Mouse (Mus musculus): ENCODE data around the gene 4930518I15Rik.
"Not testable (repeated sequence)": the region's sequence is repeated elsewhere in the genome, so short reads cannot be mapped to it uniquely, and the experiment has no call there.

The 4930518I15Rik gene

GRCm38 (mm10) chr2:156877726-156878125 is 20.0 kb upstream of the 4930518I15Rik start:
- no peak for DNase-seq (ENCODE audit: extremely low spot score)

- DNase-seq (ENCODE audit: extremely low spot score), result no peak
Measured at GRCm38 (mm10) chr2:156874760-156875510, 17.2 kb upstream of the 4930518I15Rik start.

GRCm38 (mm10) chr2:156874047-156874759 is 16.5 kb upstream of the 4930518I15Rik start:
- no peak for DNase-seq (ENCODE audit: extremely low spot score)

DNA sequence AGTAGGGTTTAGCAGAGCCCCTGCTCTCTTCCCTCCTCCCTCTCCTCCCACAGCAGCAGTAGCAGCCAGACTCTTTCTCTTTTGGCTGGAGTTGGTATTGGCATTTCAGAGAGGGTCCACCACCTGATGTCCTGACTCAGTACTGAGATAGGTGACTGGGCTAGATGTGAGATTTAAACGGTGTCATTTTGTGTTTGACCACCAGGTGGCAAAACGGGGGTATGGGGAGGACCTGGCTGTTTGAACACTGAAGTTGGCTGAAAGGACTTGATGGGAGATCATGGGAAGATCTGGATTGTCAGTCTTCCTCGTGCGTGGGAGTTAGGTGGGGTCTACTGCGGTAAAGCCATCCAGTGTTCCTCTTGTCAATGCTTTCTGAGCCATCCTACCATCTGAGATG is 15.9 kb upstream of the 4930518I15Rik start:
- peak; percentile 72 for DNase-seq (ENCODE audit: extremely low spot score)

- DNase-seq (ENCODE audit: extremely low spot score), result no peak
Measured at GRCm38 (mm10) chr2:156870519-156870918, 12.8 kb upstream of the 4930518I15Rik start.

DNA sequence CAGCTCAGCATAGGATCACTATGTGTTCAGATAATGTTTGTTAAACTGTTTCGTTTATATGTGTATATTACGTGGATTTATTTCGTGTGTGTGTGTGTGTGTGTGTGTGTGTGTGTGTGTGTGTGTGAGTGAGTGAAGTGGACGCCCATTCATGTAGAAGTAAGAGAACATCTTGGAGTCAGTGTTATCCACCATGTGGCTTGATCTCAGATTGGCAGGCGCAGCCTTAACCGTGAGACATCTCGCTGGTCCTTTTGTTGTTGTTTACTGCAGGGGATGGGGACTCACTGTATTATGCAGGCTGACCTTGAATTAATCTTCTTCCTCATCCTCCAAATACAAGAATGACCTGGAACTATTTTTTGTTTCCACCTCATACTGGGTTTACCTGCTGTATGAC is 11.8 kb upstream of the 4930518I15Rik start:
- DNase-seq (ENCODE audit: extremely low spot score), result no peak

- DNase-seq (ENCODE audit: extremely low spot score), result no peak
Measured at GRCm38 (mm10) chr2:156868994-156869393, 11.2 kb upstream of the 4930518I15Rik start.

GRCm38 (mm10) chr2:156864481-156864880 is 6.7 kb upstream of the 4930518I15Rik start:
- no peak for DNase-seq (ENCODE audit: extremely low spot score)

- no peak for DNase-seq (ENCODE audit: extremely low spot score)
Measured at GRCm38 (mm10) chr2:156863487-156864160, 5.9 kb upstream of the 4930518I15Rik start.

- DNase-seq (ENCODE audit: extremely low spot score), result peak; percentile 96
Measured at GRCm38 (mm10) chr2:156862772-156863486, 5.2 kb upstream of the 4930518I15Rik start, which contains the start of gene Rab5if. Gene Rab5if, plus strand, starts transcription at chr2:156863128.

DNA sequence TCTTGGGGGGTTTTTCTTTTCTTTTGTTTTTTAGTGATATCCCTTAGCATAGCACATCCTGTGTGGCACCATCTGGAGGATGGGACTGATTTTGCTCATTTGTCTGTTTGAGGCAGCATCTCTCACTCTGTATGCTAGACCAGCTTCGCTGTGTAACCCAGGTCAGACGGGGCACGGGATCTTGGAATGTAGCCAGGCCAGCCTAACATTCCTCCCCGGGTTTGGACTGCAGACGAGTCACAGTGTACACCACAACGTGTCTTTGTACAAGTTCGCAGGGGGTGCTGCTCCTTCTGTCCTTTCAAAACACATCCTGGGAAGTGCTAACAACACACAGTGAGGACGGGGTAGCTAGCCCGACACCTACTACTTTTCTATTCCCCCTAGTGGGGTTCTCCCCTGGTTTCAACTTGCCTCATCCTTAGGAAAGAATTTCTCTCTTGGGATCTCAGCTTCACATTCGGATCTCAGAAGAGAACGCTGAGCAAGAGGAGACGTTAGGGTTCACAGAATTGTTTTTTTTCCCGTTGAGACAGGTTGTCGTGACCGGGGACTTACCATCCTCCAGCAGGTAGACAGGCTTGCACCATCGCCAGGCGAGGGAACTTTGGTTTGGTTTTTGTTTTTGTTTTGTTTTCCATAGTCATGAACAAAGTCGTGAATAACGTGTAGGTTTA is 4.4 kb upstream of the 4930518I15Rik start:
- DNase-seq (ENCODE audit: extremely low spot score), result peak; percentile 58

DNA sequence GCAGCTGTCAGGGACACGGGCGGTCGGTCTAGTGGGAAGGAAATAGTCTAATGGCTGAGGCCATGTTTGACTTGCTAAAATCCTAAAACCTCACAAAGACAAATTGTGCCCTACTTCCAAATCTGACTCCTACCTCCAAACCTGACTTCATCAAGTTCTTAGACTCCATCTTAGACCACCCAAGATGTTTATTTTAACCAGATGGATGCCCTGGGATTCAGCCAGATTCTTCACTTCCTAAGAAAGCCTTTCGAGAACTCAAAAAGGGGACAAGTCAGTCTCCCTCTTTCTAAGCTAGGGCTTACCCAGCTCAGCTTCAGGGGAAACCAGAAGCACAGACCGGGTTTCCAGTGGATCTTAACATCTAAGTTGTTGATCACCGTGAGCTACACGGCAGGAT is 925 bp upstream of the 4930518I15Rik start:
- DNase-seq (ENCODE audit: extremely low spot score), result no peak

DNA sequence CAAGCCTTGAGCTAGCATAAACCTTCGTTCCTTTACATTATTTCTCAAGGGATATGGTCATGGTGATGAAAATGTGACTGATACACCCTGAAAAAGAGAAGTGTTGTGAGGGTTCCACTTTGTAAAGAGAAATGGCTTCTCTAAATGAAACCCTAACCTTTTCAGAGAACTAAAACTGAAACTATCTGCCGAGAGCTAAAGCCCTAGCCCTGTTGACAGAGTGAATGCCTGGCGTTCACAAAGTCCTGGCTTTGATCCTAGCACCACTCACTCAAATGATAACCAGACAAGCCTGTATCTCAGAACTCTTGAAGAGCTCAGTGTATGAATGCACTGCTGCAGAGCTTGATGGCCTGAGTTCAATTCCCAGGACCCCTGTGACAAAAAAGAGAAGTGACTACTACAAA is 358 bp downstream of the 4930518I15Rik start:
- DNase-seq (ENCODE audit: extremely low spot score), result no peak

- no peak for DNase-seq (ENCODE audit: extremely low spot score)
Measured at GRCm38 (mm10) chr2:156856311-156856710, 1.4 kb downstream of the 4930518I15Rik start.

- not testable (repeated sequence) for DNase-seq (ENCODE audit: extremely low spot score)
Measured at GRCm38 (mm10) chr2:156853999-156854771, 3.6 kb downstream of the 4930518I15Rik start.

DNA sequence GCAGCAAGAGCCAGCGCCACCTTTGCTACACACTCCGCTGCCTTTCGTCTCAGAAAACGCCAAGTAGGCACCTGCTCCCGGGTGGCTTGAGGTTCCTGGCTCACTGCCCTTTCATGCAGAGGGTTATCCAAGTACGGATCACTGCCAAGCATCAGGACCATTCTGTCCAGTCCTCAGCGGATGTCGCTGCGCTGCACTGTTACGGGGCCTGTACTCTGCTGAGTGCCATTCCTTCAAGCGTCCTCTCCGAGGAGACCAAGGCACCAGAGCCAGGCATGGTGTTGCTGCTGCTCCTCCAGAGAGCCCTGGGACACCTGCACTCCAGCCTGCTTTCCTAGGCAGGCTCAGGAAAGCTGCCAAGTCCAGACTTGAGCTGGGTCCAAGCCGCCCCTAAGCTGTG is 4.2 kb downstream of the 4930518I15Rik start:
- DNase-seq (ENCODE audit: extremely low spot score), result not testable (repeated sequence)

GRCm38 (mm10) chr2:156850505-156850904 is 7.2 kb downstream of the 4930518I15Rik start:
- DNase-seq (ENCODE audit: extremely low spot score), result no peak

GRCm38 (mm10) chr2:156848526-156849182 is 9.1 kb downstream of the 4930518I15Rik start:
- DNase-seq (ENCODE audit: extremely low spot score), result no peak

DNA sequence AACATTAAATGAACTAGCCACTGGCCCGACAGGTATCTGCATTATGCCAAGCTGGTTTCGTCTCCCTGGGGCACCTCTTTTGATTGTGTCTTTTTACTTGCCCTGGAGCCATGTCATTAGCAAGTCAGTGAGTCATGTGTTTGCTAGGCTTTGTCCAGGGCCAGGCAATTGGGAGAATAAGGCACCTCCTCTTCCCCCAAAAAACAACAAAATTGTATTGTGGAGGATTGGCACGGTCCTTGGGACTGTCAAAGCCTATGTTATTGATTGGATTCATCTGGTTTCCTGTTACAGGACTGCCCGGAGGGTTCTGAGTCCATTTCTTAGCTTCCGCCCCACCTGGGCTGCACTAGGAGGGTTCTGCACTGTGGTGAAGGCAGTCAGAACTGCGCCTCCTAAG is 10.1 kb downstream of the 4930518I15Rik start:
- DNase-seq (ENCODE audit: extremely low spot score), result no peak

GRCm38 (mm10) chr2:156844715-156845114 is 13.0 kb downstream of the 4930518I15Rik start:
- DNase-seq (ENCODE audit: extremely low spot score), result no peak

Data from embryo, embryonic 9.5 days (tissue).